Mouse (Mus musculus) right cerebral cortex, postnatal 25 days (tissue): ENCODE data around the gene Ly6g5b.

Experiments
- DNase-seq: peaks from one replicate; pipeline ENCODE4 v3.0.0; 2022

Ly6g5b gene

GRCm38 (mm10) chr17:35115046-35116019 is at the start of gene Ly6g5b:
Gene Ly6g5b (minus strand): TSS chr17:35115428.
- DNase-seq: no peak

GRCm38 (mm10) chr17:35164218-35164567 is 49.0 kb upstream of the Ly6g5b start:
- DNase-seq: no peak

- no peak for DNase-seq
These were observed 48.3 kb upstream of the Ly6g5b start for GRCm38 (mm10) chr17:35163326-35164081.

- DNase-seq: no peak
These were observed 47.5 kb upstream of the Ly6g5b start for GRCm38 (mm10) chr17:35162730-35163129.

DNA sequence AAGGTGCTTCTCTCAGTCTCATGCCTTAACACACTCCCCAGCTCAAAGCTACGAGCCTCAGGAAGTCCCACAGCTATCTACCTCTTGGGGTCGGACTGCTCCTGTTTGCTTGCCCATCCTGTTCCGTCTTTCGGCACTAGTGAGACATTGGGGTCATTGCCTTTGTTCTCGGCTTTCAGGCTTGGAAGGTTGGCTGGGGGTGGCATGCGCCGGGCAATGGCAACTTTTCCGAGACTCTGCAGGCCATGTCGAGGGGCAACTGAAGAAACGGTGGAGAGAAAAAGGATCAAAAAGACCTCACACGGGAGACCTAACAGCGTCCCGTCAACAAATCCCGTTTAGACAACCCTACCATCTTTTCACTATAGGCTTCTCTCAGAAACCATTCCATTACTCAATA is 46.9 kb upstream of the Ly6g5b start:
- no peak for DNase-seq

- no peak for DNase-seq
These were observed 46.2 kb upstream of the Ly6g5b start for GRCm38 (mm10) chr17:35161421-35161820.

DNA sequence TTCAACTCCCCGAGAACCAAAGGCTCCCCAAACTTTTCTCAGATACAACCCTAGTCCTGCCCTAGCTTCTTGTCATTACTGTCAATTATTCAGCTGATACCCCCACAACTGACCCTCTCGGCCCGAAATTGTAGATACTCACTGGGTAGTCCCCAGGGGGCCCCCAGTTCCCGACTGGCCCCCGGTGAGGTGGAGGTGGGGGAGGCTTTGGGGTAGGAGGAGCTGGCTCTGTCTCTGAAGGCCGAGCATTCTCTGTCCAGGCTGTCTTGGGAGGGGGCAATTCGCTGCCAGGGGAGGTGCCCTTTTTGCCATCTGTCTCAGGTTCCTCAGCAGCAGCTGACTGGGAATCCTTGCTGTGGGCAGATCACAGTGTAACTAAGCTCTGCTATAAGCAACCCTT is 44.4 kb upstream of the Ly6g5b start:
- no peak for DNase-seq

GRCm38 (mm10) chr17:35158850-35159593 is 43.8 kb upstream of the Ly6g5b start:
- no peak for DNase-seq

GRCm38 (mm10) chr17:35157661-35158175 is 42.5 kb upstream of the Ly6g5b start:
- no peak for DNase-seq

DNA sequence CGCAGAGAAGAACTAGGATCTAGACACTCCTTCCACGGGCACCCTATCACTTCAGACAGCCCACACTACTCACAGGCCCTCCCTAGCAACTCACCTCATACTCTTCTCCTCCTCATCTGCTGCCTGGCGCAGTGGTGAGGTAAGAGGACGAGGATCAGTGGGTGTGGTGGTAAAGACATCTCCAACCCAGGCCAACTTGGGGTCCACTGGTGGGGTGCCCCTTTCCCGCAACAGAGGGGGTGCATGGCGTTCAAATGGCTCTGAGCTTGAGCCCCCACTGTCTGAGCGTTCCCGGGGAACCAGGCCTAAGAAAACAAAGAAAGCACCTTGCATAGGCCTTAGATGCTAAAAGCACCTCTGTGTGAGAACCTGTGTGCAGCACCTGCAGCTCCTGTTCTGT is 42.0 kb upstream of the Ly6g5b start:
- no peak for DNase-seq

DNA sequence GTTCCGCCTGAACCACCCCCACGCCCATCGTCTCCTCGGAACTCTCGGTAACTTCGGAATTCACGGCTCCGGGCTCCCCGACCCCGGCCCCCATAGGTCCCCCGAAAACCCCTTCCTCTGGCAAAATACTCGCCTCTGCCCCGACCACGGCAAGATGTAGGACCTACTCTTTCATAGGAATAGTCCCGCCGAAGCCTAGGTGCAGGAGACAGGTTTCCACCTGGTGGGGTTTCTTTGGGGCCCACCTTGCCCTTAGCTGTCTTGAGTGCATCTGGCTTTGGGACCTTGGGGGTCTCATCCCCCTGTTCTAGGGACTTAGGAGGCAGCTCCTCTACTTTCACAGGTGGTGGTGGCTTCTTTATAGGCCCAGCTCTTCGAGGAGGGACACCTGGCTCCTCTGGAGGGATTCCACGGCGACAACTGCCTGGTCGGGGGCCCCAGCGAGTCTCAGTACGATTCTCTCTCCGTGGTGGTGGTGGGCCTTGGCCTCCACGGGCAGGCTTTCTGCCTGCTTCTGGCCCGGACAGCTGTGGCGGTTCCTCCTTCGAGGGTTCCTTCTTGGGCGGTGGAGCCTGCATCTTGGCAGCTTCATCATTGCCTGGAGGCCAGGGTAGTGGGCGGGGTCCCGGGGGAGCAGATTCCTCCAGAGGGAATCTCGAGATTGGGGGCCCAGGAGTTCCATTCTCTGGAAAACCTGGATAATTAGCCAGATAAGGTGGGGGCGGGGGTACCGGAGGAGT is 41.4 kb upstream of the Ly6g5b start:
- no peak for DNase-seq

DNA sequence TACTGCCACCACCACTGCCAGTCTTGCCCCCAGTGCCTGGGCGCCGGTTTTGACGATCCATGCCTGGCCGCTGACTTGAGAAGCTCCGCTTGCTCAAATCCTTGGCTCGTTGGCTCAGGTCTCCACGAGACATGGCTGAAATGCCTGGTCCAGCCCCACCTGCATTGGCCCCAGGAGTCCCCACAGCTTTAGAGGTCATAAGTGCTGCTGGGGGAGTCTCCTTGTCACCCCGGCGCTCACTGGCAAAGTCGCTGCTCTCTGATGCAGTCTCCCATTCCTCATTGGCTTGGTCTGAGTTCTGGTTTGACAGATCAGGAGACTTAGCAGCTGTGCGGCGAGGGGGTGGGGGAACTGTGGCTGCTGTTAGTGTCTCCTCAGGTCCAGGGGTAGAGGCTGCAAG is 40.2 kb upstream of the Ly6g5b start:
- DNase-seq: no peak

DNA sequence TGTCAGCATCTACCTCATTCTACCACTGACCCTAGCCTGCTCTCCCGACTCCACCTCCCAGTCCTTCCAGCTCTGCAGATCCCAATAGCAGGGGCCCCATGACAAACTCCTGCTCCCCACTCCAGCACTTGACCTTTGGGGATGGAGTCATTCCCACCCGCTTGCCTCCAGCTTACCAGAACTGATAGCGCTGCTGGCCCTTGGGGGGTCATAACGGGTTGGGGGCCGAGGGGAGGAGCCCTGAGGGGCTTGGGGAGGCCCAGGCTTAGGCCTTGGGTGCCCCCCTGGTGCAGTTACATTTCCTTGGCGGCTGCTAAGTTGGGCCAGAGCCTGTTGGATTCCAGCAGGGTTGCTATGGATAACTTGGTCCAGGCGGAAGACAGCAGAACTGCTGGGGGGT is 39.4 kb upstream of the Ly6g5b start:
- DNase-seq: no peak

- DNase-seq: no peak
These were observed 38.7 kb upstream of the Ly6g5b start for GRCm38 (mm10) chr17:35153931-35154330.

GRCm38 (mm10) chr17:35153077-35153476 is 37.8 kb upstream of the Ly6g5b start:
- no peak for DNase-seq

GRCm38 (mm10) chr17:35152121-35152520 is 36.9 kb upstream of the Ly6g5b start:
- DNase-seq: no peak

GRCm38 (mm10) chr17:35147922-35148639 is 32.9 kb upstream of the Ly6g5b start:
- no peak for DNase-seq

GRCm38 (mm10) chr17:35147348-35147747 is 32.1 kb upstream of the Ly6g5b start:
- no peak for DNase-seq

DNA sequence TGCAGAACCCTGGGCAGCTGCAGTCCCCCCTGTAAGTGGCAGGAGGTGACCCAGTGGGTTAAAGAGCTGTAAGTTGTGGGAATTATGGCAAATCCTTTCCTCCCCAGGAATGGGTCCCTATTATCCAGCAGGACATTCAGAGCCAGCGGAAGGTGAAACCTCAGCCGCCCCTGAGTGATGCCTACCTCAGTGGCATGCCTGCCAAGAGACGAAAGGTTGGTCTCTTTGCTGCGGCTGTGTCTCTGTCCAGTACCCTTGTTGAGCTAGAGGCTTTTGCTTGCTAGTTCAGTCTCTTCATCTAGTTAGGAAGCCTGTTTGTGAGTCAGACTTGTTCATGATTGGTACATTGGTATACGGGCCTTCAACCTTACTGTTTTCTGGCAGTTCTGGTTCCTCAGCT is 30.9 kb upstream of the Ly6g5b start:
- no peak for DNase-seq

- no peak for DNase-seq
These were observed 26.7 kb upstream of the Ly6g5b start for GRCm38 (mm10) chr17:35141971-35142370.

- no peak for DNase-seq
These were observed 25.3 kb upstream of the Ly6g5b start for GRCm38 (mm10) chr17:35140490-35140996.
